In the genomic region with DNA sequence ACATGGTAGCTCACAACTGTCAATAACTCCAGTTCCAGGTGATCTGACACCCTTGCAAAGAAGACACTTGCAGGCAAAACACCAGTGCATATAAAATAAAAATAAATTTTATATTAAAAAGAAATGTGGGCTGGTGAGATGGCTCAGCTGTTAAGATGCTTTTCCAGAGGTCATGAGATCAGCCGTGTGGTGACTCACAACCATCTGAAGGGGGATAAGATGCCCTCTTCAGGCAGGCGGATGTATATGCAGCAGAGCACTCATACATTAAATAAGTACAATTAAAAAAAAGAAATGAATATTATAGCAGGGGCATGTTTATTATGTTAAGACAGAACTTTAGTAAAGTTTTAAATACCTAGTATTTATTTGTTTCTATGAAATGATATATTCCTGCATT, we compare ENCODE assay signal across 10 mouse cellular contexts. TPM values are rescaled to one million over a fixed set of nuclear protein-coding genes. Genes with fewer than 3 reads are reported as not detected.
DNase-seq lines count a peak whose midpoint lies in the region; ATAC-seq and TF ChIP-seq lines count a peak whose summit lies in the region.
"Had no signal": no experiment of that assay in that cellular context is flagged by ENCODE, and none has a peak within 500 bp of the region (broad histone marks: within the 10 kb centered on the region; RNA-seq: fewer than 3 reads in every experiment).

No protein-coding gene starts in this region.

- peak; percentile 71 for ATAC-seq in common myeloid progenitor, adult 5-6 weeks (replicated peaks; ENCODE audit: low read depth, poor library complexity, severe bottlenecking)

- H3K27ac ChIP-seq in left cerebral cortex, adult 2 months, result no peak overlapping the region
- H3K27ac ChIP-seq: kidney, embryonic 15.5 days had no signal

- no peak overlapping the region for H3K4me3 ChIP-seq in left cerebral cortex, adult 2 months
- H3K4me3 ChIP-seq: kidney, embryonic 15.5 days; myocyte had no signal

- peak; percentile 48 for TF ChIP-seq CTCF in left cerebral cortex, adult 2 months (IDR thresholded peaks at IDR 0.05)

- intact Hi-C loops in left cerebral cortex, adult 2 months (cut with DNase I), result loop anchor here (1.0 kb wide), 1 partner anchor 48 kb away; no protein-coding TSS in a partner anchor
- intact Hi-C loops in left cerebral cortex, postnatal 4 days (cut with DNase I), result no loop called here

- DNase-seq in adrenal gland, adult 2 months, result peak; percentile 21
- DNase-seq in adrenal gland, adult 8-10 months, result no peak
- no peak for DNase-seq in left cerebral cortex, adult 2 months (ENCODE audit: extremely low spot score in 1 of 2, low spot score in 2 of 2)
- no peak for DNase-seq in left cerebral cortex, postnatal 4 days
- DNase-seq in retina, embryonic 14.5 days (ENCODE audit: low spot score), result peak; percentile 41
- no peak for DNase-seq in layer of hippocampus, postnatal 25 days (ENCODE audit: extremely low spot score in 1 of 2, low spot score in 1 of 2)
- DNase-seq in urinary bladder, adult 2 months (ENCODE audit: low spot score), result no peak

RNA-seq across cellular contexts. Expression of gene Mtf2, which starts 16.9 kb away (rescaled TPM):
- total RNA-seq in adrenal gland, adult 2 months (2021), result 10 to 100 TPM; 18.4 to 26.6 TPM
- 4.0 and 5.3 TPM in 2 replicates for polyA plus RNA-seq in adrenal gland, adult 2 months (2012; rRNA removed)
- 10 to 100 TPM; 23.7 to 40.4 (median 27.0) TPM for total RNA-seq in adrenal gland, adult 8-10 months (2022)
- total RNA-seq in left cerebral cortex, adult 2 months (2021), result 10 to 100 TPM; 63.9 to 68.0 TPM
- total RNA-seq in left cerebral cortex, postnatal 4 days (2021), result 10 to 100 TPM; 73.8 to 81.7 TPM
- 114 and 119 TPM in 2 replicates for total RNA-seq in common myeloid progenitor, adult 5-6 weeks (2017)
- total RNA-seq in layer of hippocampus, postnatal 25 days (2021), result 10 to 100 TPM; 42.7 to 52.3 TPM
- 14.8 and 16.8 TPM in 2 replicates for polyA plus RNA-seq in urinary bladder, adult 2 months (2012; rRNA removed)

RNA-seq across cellular contexts. Expression of gene Tmed5, which starts 50.0 kb away (rescaled TPM):
- total RNA-seq in adrenal gland, adult 2 months (2021), result 10 to 100 TPM; 61.8 to 92.0 TPM
- polyA plus RNA-seq in adrenal gland, adult 2 months (2012; rRNA removed), result 214 and 243 TPM in 2 replicates
- total RNA-seq in adrenal gland, adult 8-10 months (2022), result 10 to 100 TPM; 26.8 to 62.4 (median 44.9) TPM
- total RNA-seq in left cerebral cortex, adult 2 months (2021), result 10 to 100 TPM; 25.6 TPM
- total RNA-seq in left cerebral cortex, postnatal 4 days (2021), result 10 to 100 TPM; 15.9 to 18.3 TPM
- total RNA-seq in common myeloid progenitor, adult 5-6 weeks (2017), result 98.8 and 101 TPM in 2 replicates
- total RNA-seq in layer of hippocampus, postnatal 25 days (2021), result 10 to 100 TPM; 23.0 to 26.0 TPM
- polyA plus RNA-seq in urinary bladder, adult 2 months (2012; rRNA removed), result 20.1 and 28.2 TPM in 2 replicates

RNA-seq across cellular contexts. Expression of gene Ccdc18, which starts 50.3 kb away (rescaled TPM):
- total RNA-seq in adrenal gland, adult 2 months (2021), result 1 to 10 TPM in 1 of 2 experiments, under 1 TPM in 1; 0.62 to 1.5 TPM
- polyA plus RNA-seq in adrenal gland, adult 2 months (2012; rRNA removed), result 0.10 TPM in 1 of 2 replicates, not detected in the other
- under 1 TPM; 0.15 to 0.66 (median 0.45) TPM for total RNA-seq in adrenal gland, adult 8-10 months (2022)
- total RNA-seq in left cerebral cortex, adult 2 months (2021), result 1 to 10 TPM in 1 of 2 experiments, under 1 TPM in 1; 0.91 to 1.2 TPM
- 1 to 10 TPM; 2.3 to 2.9 TPM for total RNA-seq in left cerebral cortex, postnatal 4 days (2021)
- 25.7 and 32.1 TPM in 2 replicates for total RNA-seq in common myeloid progenitor, adult 5-6 weeks (2017)
- under 1 TPM; 0.96 to 0.99 TPM for total RNA-seq in layer of hippocampus, postnatal 25 days (2021)
- polyA plus RNA-seq in urinary bladder, adult 2 months (2012; rRNA removed), result 0.11 and 0.22 TPM in 2 replicates

Comparison
In these comparisons a context has a peak if more than half of its experiments do, and no peak if none do; other contexts are left out.
1. DNase-seq: peak in adrenal gland, adult 2 months (single experiment) and retina, embryonic 14.5 days (single experiment); none in adrenal gland, adult 8-10 months (single experiment), left cerebral cortex, adult 2 months (0 of 2), left cerebral cortex, postnatal 4 days (single experiment), layer of hippocampus, postnatal 25 days (0 of 2) and urinary bladder, adult 2 months (single experiment).